Mouse (Mus musculus) lung, embryonic 14.5 days (tissue): ENCODE data around the gene Asf1b. TPM values are rescaled to one million over a fixed set of nuclear protein-coding genes. Genes with fewer than 3 reads are reported as not detected.

ENCODE experiments used
- ATAC-seq: fragments of 200-750 bp; cut with Nextera tagmentation; 2 replicates; pipeline ENCODE4 v1.8.0; 2017; ENCODE audit warnings: mild to moderate bottlenecking, moderate TSS enrichment, moderate library complexity; ENCODE audit not compliant: insufficient read depth
- DNase-seq: peaks from one replicate; pipeline ENCODE4 v3.0.0-alpha.2; 2015
- H3K27ac ChIP-seq: fragments of 300-500 bp; sonication (generic); 2 replicates; pipeline ENCODE4 v1.5.1; 2014; ENCODE audit warnings: low read depth, mild to moderate bottlenecking, moderate library complexity
- H3K27me3 ChIP-seq: fragments of 300-500 bp; sonication (generic); 2 replicates; pipeline ENCODE4 v1.6.1; 2014; ENCODE audit warnings: low read length, control low read depth; ENCODE audit not compliant: insufficient read depth
- H3K36me3 ChIP-seq: fragments of 300-500 bp; sonication (generic); 2 replicates; pipeline ENCODE4 v1.6.1; 2014; ENCODE audit warnings: control low read depth; ENCODE audit not compliant: insufficient read depth
- H3K4me1 ChIP-seq: fragments of 300-500 bp; sonication (generic); 2 replicates; pipeline ENCODE4 v1.6.1; 2014; ENCODE audit warnings: antibody characterized with exemption, control low read depth; ENCODE audit not compliant: insufficient read depth
- H3K4me2 ChIP-seq: fragments of 300-500 bp; sonication (generic); 2 replicates; pipeline ENCODE4 v1.6.1; 2014; ENCODE audit warnings: mild to moderate bottlenecking
- H3K4me3 ChIP-seq: fragments of 300-500 bp; sonication (generic); 2 replicates; pipeline ENCODE4 v1.5.1; 2014; ENCODE audit warnings: low read depth, low read length
- H3K9ac ChIP-seq: fragments of 300-500 bp; sonication (generic); 2 replicates; pipeline ENCODE4 v1.6.1; 2014
- H3K9me3 ChIP-seq: fragments of 300-500 bp; sonication (generic); 2 replicates; pipeline ENCODE4 v1.6.1; 2016; ENCODE audit warnings: low read depth, low read length, control low read depth
- CTCF ChIP-seq: IDR thresholded peaks from 2 replicates; pipeline ENCODE4 v1.5.1; 2016; ENCODE audit warnings: antibody characterized with exemption, low read depth
- WGBS: fragments of 180-500 bp; shearing (Covaris S2); extraction: QIAGEN DNeasy Blood & Tissue Kit; methylation state at CpG from one replicate; pipeline ENCODE4 v1.1.7; 2014; 5-methylcytosine and 5-hydroxymethylcytosine counted together
- polyA plus RNA-seq: library from polyadenylated mRNA; unstranded; fragments of >200 nt; fragmentation: Nextera tagmentation; extraction: Ambion mirVana; gene quantifications from 2 replicates; pipeline ENCODE4 v1.2.1, GENCODE M21; 2014

Asf1b gene
- polyA plus RNA-seq, 1 experiment from 2014 or later = 88.9 TPM

- H3K27me3 ChIP-seq = no peaks in the 10 kb centered on the region
- H3K36me3 ChIP-seq = peaks cover 59% of the 10 kb centered on the region
- 77% methylated on average over 3 of the region's 3 CpGs for WGBS
- ATAC-seq (no peak), DNase-seq (no peak)
- H3K4me3 ChIP-seq = no peak overlapping the region
- no peak for TF ChIP-seq CTCF
- no peak overlapping the region for H3K27ac ChIP-seq
- H3K4me1 ChIP-seq = peaks cover 2% of the 10 kb centered on the region
- no peaks in the 10 kb centered on the region for H3K9me3 ChIP-seq
- no peak overlapping the region for H3K9ac ChIP-seq
- no peak overlapping the region for H3K4me2 ChIP-seq
These were observed 38.7 kb downstream of the Asf1b start for GRCm38 (mm10) chr8:83994030-83994429.

DNA sequence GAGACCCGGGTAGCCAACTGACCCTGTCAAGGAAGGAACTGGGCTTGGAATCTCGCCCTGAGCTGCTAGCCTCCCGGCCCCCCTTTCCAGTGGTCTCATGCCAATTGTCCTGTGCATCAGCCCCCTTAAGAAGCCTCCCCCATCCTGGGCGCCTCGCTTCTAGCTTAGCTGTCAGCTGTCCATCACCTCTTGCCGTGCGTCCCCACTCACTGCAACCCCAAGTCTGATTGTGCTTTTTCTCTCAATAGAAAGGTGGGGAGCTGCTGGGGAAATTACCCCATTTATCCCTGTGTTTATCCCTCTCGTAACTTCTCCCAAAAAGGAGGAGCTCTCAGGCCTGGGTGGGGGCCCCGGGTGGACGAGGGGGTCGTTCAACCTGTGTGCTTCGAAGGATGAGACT lies 40.7 kb downstream of the Asf1b start:
- H3K27me3 ChIP-seq = 0 out of 2 replicates have a peak, but pooled peaks cover 3% of the 10 kb centered on the region
- peak overlapping the region; percentile 81 for H3K4me3 ChIP-seq
- DNase-seq (peak; percentile 26), ATAC-seq (peak; percentile 5; the same call in 1 of the 2 replicates)
- peaks cover 60% of the 10 kb centered on the region for H3K36me3 ChIP-seq
- peak overlapping the region; percentile 89 for H3K4me2 ChIP-seq
- no peaks in the 10 kb centered on the region for H3K9me3 ChIP-seq
- H3K27ac ChIP-seq = peak overlapping the region; percentile 98; the same call in 1 of the 2 replicates
- 17% methylated on average over 12 of the region's 12 CpGs for WGBS
- peak overlapping the region; percentile 80; the same call in 1 of the 2 replicates for H3K9ac ChIP-seq
- TF ChIP-seq CTCF = no peak
- peaks cover 6% of the 10 kb centered on the region for H3K4me1 ChIP-seq

DNA sequence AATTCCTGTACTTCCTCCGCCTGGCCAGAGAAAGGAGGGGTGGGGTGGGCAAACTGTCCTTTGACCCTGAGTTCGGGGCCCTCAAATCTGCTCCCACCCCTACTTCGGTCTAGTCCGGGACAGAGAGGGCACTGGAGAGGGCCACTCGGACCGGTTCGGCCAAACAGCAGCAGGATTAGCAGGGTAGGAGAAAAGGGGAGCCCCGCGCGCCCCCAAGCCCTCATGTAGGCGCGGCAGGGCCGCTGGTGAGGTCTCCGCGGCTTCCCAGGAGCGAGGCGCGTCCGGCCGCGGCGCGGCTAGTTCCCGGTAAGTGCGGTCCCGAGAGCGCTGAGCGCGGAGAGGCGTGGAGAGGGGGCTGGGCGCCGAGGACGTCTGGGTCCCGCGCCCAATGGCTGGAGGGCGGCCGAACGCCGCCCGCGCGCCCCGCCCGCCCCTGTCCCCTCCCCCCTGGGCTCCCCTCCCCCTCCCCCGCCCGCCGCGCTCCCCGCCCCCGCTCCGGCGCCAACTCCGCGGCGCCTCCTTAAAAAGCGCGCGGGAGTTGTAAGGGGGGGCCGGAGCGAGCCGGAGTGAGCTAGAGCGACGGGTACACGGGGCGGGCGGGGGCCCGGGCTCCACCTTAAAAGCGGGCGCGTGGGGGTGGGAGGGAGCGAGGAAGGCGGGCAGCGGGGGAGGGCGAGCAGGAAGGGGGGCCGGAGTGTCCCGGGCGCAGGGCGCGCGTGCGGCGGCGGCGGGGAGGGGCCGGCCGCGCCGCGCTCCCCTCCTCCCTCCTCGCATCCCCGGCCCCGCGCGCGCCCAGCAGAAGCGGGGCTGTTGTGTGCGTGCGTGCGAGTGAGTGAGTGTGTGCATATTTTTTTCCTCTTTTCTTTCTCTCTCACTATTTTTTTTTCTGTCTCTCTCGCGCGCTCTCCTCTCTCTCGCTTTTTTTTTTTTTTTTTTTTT lies 41.5 kb downstream of the Asf1b start:
- Histone ChIP-seq H3K4me3 (peak overlapping the region; percentile 81), H3K36me3 (peaks cover 59% of the 10 kb centered on the region), H3K4me2 (peak overlapping the region; percentile 89), H3K27ac (peak overlapping the region; percentile 98), H3K27me3 (0 out of 2 replicates have a peak, but pooled peaks cover 3% of the 10 kb centered on the region), H3K4me1 (peaks cover 6% of the 10 kb centered on the region), H3K9ac (peak overlapping the region; percentile 80), H3K9me3 (no peaks in the 10 kb centered on the region)
- ATAC-seq (peak; percentile 81), DNase-seq (peak; percentile 89)
- under 1% methylated on average over 57 of the region's 103 CpGs for WGBS
- no peak for TF ChIP-seq CTCF

DNA sequence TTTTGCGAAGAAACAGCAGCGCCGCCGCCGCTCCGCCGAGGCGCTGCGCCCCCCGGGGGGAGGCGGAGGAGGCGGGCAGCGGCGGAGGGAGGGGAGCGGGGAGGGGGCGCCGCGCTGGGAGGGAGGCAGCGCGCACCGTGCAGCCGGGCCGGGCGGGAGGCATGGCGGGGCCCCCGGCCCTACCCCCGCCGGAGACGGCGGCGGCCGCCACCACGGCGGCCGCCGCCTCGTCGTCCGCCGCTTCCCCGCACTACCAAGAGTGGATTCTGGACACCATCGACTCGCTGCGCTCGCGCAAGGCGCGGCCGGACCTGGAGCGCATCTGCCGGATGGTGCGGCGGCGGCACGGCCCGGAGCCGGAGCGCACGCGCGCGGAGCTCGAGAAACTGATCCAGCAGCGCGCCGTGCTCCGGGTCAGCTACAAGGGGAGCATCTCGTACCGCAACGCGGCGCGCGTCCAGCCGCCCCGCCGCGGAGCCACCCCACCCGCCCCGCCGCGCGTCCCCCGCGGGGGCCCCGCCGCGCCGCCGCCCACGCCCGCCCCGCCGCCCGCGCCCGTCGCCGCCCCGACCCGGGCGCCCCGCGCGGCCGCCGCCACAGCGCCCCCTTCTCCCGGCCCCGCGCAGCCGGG lies 42.3 kb downstream of the Asf1b start, which contains the start of gene Samd1:
TSS of gene Samd1 (plus strand) at position 162 of the 631 bp plus-strand sequence.
- no peak for TF ChIP-seq CTCF
- ATAC-seq (no peak), DNase-seq (peak; percentile 75)
- Histone ChIP-seq H3K27ac (peak within 1 kb of the TSS; percentile 98), H3K36me3 (peaks cover 57% of the 10 kb centered on the region), H3K4me2 (peak within 1 kb of the TSS; percentile 89), H3K4me1 (peaks cover 6% of the 10 kb centered on the region), H3K27me3 (0 out of 2 replicates have a peak, but pooled peaks cover 3% of the 10 kb centered on the region), H3K9me3 (no peaks in the 10 kb centered on the region), H3K4me3 (peak within 1 kb of the TSS; percentile 85), H3K9ac (peak within 1 kb of the TSS; percentile 80)
- under 1% methylated on average over 77 of the region's 112 CpGs for WGBS

DNA sequence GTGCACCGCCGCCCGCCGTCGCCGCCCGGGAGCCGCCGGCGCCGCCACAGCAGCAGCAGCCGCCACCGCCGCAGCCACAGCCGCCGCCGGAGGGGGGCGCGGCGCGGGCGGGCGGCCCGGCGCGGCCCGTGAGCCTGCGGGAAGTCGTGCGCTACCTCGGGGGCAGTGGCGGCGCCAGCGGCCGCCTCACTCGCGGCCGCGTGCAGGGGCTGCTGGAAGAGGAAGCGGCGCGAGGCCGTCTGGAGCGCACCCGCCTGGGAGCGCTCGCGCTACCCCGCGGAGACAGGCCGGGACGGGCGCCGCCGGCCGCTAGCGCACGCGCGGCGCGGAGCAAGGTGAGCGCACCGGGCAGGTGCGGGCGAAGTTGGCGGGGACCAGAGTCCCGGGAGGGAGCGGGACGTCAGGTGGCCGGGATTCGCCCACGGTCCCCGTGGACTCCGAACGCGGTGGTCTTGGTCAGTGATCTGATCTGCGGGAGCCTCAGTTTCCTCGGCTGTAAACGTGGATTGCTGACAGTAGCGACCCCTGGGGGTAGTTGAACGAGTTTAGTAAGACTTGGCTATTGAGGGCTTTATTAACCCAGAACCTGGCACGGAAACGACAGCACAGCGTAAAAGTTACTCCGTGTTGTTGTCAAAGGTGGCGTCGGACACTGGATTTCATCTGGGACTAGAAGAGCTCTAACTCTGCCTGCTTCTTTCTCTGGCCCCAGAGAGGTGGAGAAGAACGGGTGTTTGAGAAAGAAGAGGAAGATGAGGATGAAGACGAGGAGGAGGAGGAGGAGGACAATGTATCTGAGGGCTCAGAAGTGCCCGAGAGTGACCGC lies 43.1 kb downstream of the Asf1b start:
- peak; percentile 70 for TF ChIP-seq CTCF
- Histone ChIP-seq H3K4me2 (peak overlapping the region; percentile 89), H3K9ac (peak overlapping the region; percentile 80), H3K27me3 (0 out of 2 replicates have a peak, but pooled peaks cover 3% of the 10 kb centered on the region), H3K36me3 (peaks cover 51% of the 10 kb centered on the region), H3K27ac (peak overlapping the region; percentile 91), H3K4me3 (peak overlapping the region; percentile 85), H3K9me3 (no peaks in the 10 kb centered on the region), H3K4me1 (peaks cover 6% of the 10 kb centered on the region)
- ATAC-seq (peak; percentile 9; the same call in 1 of the 2 replicates), DNase-seq (peak; percentile 90)
- under 1% methylated on average over 69 of the region's 92 CpGs for whole genome bisulfite sequencing

DNA sequence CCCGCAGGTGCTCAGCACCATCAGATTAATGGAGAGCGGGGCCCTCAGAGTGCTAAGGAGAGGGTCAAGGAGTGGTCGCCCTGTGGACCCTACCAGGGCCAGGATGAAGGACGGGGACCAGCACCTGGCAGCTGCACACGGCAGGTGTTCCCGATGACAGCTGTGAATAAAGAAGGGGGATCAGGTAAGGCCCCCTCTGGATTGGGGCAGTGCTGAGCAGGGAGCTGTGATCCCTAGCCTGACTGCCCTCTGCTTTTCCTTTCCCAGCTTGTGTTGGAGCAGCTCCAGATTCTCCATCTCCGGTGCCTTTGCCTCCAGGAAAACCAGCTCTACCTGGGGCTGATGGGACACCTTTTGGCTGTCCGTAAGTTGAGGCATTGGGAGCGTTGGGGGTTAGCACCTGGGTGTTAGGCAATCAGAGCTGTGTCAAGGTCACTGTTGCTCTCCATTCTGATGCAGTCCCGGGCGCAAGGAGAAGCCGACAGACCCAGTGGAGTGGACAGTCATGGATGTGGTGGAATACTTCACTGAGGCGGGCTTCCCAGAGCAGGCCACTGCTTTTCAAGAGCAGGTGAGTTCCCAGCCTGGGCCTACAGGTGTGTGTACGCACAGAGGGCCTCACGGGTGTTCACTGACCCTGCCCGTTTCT lies 43.9 kb downstream of the Asf1b start:
- Histone ChIP-seq H3K27me3 (0 out of 2 replicates have a peak, but pooled peaks cover 3% of the 10 kb centered on the region), H3K9me3 (no peaks in the 10 kb centered on the region), H3K27ac (no peak overlapping the region), H3K36me3 (peaks cover 45% of the 10 kb centered on the region), H3K9ac (peak overlapping the region; percentile 80), H3K4me1 (peaks cover 6% of the 10 kb centered on the region), H3K4me2 (peak overlapping the region; percentile 89), H3K4me3 (peak overlapping the region; percentile 85)
- TF ChIP-seq CTCF = no peak
- WGBS = 52% methylated on average over 16 of the region's 16 CpGs
- no peak for DNase-seq
- no peak for ATAC-seq
